Mouse (Mus musculus) hindlimb bud, embryonic 11.5 days (tissue): ENCODE data around the gene Fxr2.
"Not testable (repeated sequence)": the region's sequence is repeated elsewhere in the genome, so short reads cannot be mapped to it uniquely, and the experiment has no call there.

ENCODE experiments used
- DNase-seq: peaks from one replicate; pipeline ENCODE4 v3.0.0-alpha.2; 2012; ENCODE audit warnings: low read depth, low spot score; ENCODE audit errors: extremely low spot score

Fxr2 gene

DNA sequence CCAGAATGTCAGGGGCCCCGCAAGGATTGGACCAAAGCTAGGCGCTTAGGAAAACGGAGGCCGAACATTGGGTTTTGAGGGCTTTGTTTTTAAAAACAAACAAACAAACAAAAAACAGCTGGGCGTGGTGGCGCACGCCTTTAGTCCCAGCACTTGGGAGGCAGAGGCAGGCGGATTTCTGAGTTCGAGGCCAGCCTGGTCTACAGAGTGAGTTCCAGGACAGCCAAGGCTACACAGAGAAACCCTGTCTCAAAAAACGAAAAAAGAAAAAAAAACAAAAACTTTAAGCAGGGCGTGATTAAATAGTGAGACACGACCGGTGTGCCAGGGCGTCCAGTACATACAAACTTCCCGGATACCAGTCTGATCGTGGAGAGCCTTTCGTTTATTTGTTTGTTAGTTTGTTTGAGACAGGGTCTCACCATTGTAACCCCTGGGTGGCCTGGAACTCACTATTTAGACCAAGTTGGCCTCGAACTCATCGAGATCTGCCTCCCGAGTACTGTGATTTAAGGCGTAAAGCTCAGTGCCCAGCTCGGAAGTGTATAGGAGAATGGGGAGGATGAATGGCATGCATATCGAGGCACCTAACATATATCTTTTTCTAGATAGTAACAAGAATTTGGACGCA is 49.5 kb downstream of the Fxr2 start:
- no peak for DNase-seq

DNA sequence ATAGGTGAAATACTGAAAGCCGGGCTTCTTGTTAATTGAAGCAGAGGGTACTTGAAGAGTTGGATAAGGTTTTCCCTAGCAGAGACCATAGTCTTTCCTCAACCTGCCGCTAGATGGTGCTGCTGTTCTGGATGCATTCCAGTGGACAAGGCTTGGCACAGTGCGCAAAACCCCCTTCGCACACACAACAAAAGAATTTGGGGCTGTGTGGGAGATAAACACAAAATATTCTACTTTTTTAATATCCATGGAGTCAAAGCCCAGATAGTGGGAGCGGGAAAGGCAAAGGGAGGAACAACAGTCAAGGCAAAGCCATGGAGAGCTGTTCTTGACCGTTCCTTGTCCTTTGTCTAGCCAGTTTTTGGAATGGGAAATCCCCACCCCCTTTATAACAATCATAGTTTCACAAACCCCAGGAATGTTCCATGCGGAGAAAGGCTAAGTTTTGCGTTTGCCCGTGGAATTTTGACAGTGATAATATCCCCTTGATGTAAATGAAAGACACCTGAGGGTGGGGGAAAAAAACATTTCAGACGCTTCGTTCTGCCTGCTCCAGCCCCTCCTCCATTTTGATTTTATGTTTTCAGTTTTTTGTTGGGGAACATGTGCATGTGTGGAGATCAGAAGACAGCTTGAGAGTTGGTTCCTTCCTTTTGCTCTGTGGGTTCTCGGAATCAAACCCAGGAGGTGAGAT is 50.2 kb downstream of the Fxr2 start:
- peak; percentile 99 for DNase-seq

DNA sequence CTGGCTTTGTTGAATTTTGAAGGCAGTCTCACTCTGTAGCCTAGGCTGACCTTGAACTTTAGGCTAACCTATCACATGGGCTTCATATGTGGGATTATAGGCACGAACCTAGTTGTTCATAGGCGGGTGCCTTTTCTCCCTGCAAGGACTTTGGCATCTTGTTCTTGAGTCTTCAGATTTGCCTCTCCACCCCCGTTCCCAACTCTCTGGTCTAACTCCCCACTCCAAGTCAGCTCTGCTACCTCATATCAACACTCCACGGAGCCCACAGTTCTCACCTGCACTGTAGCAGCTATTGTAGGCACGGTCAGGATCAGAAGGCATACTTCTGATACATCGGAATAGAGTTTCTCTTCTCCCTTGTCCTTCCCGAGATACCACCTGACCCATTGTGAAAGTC is 50.8 kb downstream of the Fxr2 start:
- DNase-seq = no peak

DNA sequence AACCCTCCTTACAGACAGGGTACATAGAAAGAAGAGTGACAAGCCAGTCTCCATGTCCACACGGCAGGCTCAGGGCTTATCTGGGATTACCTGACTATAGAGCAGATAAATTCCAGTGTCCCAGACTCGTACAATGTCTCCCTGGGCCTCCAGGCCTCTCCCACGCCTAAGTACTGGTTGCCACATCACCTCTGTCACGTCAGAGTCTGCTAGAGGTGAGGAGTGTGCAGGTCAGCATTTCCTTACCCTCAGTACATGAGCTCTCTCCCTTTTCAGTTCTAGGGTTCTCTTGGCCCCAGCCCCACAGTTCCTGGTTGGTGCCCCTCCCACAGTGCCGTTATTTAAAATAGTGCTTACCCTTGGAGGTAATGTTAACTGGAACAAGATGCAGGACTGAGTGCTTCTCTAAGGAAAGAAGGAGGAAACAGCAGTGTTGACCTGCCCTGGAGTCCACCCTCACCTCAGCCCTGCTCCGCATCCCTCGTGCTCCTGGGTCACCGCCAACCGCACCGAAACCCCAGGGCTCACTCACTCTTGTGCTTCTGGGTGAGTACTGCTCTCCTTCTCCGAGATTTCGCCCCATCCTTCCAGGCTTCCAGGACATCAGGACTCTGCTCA is 51.4 kb downstream of the Fxr2 start:
- no peak for DNase-seq

DNA sequence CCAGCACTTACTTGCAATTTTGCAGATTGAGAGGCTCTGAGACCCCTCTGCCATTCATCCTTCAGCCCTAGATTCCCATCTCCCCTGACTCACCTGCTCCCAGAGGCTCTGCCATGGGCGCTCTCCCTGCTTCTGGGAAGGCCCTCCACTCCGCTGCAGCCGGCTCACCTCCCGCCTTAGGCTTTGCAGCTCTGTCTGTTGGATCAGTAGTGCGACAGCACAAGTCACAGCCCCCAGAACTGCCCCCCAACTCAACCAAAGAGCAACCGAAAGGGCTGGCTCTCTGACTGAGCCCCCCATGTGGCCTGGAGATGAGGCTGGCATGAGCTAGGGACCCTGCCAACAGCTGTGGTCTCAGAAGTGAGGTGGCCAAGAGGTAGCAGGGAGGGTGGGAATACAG is 52.1 kb downstream of the Fxr2 start:
- DNase-seq = no peak

DNA sequence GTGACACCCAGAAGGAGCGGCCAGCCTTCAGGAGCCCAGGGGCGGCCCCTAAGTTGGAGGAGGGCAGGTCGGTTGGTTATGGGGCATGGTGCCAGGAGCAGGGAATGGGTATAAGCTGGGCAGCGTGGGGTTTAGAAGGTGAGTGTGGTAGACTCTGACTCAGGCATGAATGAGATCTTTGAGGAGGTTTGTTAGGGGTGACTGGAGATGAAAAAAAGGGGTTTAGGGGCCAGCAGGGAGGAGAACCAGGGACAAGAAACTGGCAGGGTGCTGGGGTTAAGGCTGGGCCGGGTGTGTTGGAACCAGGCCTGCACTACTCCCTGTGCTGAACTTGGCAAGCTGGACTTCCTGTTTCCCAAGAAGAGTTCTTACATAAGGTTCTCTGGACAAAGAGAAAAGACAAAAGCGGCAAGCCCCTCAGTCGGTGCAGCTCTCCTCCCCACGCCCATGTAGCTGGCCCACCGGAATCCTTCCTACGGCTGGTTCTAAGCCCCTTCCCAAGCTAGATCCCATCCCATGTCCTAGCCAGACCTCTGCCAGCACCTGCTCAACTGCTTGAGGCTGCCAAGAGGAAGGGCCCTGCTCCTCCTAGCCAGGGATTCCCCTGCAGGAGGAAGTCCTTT is 52.8 kb downstream of the Fxr2 start, which contains the start of gene Tnfsf13:
Tnfsf13 (minus strand) TSS at position 259 of the 623 bp plus-strand sequence.
- no peak for DNase-seq

DNA sequence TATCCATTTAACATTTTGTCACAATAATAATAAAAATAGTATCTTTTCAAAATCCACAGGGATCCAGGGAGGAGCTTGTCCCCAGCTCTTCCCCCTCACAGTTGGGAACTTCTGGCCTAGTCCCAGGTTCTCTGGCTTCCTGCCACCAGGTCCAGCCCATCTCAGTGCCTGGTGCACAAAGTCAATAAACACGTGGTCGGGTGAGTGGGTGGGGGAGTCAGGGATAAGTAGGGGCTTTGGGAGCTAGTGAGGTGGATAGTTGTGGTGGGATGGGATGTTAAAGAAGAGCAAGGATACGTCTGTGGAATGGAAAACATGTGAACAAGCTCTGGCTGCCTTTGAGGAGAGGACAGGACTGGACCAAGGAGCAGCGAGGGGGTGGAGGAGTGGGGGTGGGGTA is 53.6 kb downstream of the Fxr2 start:
- DNase-seq = no peak

DNA sequence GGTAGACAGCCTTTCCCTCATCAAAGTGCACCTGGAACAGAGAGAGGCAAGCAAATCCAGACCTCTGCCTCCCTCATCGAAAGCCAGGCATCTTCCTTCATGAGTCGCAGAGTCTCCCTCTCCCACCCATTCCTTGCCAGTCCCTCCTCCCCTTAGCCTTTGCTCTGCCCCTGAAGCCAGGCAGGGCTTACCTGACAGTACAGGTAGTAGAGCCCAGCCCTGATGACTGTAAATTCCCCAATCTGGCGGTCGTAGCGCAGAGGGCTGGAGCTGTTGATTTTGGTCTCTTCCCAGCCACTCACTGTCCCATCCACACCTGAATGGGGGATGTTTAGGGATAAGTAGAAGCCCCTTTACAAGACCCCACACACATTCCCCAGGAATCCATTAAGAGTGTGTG is 54.3 kb downstream of the Fxr2 start:
- no peak for DNase-seq

DNA sequence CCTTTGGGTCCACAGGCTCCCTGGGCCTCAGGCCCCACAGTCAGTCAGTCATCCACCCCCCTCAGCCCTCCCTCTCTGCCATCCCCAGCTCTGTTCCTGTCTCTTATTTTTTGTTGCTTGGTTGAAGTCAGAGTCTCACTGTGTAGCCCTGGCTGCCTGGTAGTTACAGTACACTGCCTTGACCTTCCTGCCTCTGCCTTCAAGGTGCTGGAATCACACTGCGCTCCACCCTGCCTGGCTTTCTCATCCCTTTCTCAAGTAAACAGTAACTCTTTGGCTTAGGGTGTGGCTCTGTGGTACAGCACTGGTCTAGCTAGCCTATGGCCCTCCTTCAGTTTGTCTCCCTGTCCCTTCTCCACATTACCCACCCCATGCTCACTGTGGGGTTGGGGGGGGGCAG is 57.1 kb downstream of the Fxr2 start:
- DNase-seq = no peak

DNA sequence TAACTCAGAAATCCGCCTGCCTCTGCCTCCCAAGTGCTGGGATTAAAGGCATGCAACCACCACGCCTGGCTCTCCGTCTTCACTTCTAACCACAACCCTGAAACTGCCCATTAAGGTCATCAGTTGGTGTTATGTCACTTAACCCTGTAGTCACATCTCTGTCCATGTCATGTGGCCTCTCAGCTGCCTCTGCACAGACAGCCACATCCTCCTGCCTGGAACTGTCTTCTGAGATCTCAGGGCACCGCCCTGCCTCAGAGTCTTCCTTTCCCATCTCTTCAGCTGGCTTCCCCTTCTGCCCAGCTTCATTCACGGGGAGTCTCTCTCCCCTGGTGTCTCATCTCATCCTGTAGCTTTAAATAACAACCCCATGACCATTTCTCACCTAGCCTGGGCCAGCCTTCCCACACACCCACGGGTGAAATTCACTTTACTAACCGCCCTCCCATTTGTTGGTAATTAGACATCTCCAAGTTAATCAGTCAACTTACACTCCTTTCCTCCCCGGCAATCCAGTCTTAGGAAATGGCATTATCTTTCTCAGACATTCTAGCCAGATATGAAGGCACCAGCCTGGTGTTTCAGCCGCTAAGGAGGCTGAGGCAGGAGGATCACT is 59.5 kb downstream of the Fxr2 start:
- no peak for DNase-seq

DNA sequence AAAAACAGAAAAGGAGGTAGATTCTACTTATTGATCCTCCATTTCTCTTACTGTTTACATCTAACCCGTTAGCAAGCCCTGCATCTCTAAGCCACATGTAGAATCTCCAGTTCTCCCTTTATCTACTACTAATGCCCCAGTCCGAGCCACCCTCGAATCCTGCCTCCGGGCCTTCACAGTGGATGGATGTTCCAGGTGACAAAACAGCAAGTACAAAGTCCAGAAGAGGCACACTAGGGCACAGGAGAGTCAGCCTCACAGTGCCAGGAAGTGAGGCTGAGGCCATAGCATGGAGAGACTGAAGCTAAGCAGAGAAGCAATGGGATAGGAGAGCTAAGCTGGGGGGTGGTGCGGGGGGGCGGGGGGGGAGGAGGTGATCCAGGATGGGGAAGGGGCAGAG is 60.1 kb downstream of the Fxr2 start:
- no peak for DNase-seq

DNA sequence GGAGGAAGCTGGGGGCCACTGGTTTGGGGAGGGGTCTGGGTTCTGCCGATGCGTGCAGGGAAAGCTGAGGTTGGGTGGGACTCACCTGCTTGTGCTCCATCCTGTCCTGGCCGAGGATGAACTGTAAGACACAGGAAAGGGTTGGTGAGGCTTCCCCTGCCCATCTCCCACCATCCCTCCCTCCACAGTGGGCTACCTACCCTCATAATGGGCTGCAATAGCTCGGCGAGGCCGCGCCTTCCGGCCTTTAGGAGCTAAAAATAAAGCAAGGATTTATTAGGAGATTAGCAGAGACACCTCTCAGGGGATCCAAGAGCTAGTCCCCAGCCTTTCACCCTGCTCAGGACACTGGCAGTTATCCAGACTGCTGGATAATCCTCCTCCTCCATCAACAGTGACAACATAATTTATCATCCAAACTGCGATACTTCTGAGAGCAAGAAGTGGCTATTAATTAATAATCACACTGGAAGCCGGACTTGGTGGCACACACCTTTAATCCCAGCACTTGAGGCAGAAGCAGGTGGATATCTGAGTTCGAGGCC is 60.7 kb downstream of the Fxr2 start:
- no peak for DNase-seq

DNA sequence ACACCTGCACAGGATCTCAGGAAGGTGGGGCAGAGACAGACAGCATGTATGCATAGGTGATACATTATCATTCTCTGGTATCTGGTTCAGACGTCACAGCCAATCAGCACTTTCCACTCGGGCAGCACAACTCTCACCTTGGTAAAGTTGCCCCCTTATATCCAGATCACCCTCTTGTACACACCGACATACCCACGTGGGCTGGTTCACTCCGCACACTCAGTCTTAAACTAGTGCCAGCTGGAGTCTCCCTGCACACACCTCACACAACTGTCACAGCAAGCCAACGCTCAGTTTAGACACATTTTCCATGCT is 62.2 kb downstream of the Fxr2 start:
- DNase-seq = no peak

DNA sequence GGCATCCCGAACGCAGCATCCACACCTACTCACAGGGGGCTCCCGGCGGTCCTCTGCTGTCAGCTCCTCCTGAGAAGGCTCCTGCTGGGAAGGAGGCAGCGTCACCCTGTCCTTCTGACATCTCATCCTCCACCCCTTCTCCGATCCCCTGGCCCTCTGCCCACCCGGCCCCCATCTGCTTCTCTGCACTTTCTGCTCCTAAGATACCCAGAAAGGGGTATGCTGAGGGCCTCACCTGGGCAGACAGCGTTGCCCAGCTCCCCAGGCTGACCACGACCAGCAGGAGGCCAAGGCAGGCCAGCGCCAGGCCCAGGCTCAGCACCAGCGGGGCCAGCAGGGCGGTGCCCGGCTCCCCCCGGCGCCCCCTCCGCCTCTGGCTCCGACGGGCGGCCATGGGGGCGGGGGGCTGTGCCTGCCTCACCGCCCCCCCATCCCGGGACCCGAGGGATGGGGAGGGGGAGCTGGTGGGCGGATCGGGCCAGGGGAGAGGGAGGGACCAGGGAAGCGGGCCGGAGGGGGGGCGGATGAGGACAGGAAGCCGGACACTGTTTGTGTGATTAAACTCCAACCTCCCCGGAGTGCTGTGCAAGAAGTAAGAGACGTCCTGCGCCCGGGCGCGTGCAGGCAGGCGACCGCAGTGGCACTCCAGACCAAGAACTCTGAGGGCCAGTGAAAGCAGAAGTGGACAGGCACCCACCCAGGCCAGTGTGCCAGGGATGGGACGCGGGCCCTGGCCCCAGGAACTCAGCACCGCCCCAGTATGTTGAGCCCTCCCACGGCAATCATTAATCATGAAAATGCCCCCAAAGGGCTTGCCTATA is 62.8 kb downstream of the Fxr2 start, which contains the start of the genes Tnfsf12 and Tnfsfm13:
Tnfsf12 (minus strand) TSS at position 489 of the 821 bp plus-strand sequence.
Tnfsfm13 (minus strand) TSS at position 738 of the 821 bp plus-strand sequence.
- DNase-seq = no peak

DNA sequence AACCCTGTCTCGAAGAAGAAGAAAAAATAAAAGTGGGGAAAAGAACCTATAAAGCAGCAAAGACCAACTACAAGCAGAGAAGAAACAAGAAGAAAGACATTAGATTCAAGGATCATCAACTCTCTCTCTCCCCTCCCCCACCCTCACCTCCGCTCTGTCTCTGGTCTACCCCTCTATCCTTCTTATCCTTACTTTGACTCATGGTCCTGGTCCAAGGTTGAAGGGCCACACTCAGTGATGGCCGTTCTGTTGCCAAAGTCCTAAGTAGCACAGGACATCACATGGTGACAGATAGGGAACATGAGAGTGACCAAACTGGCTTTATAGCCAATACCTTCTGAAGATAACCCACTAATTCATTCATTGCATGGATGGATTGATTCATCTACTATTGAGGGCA is 64.6 kb downstream of the Fxr2 start:
- DNase-seq = no peak

DNA sequence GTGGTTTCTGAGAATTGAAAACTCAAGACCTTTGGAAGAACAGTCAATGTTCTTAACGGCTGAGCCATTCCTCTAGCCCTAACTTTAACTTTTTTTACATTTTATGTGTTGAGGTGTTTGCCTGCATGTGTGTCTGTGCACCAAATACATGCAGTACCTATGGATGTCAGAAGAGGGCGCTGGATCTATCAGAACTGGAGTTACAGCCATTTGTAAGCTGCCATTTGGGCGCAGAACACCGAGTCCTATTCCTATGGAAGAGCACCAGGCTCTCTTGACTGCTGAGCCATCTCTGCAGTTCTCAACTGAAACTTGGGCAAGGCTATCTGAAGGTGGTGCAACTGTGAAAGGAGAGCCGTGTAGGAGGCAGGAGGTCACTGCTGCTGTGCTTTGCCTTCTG is 65.8 kb downstream of the Fxr2 start:
- DNase-seq = no peak

DNA sequence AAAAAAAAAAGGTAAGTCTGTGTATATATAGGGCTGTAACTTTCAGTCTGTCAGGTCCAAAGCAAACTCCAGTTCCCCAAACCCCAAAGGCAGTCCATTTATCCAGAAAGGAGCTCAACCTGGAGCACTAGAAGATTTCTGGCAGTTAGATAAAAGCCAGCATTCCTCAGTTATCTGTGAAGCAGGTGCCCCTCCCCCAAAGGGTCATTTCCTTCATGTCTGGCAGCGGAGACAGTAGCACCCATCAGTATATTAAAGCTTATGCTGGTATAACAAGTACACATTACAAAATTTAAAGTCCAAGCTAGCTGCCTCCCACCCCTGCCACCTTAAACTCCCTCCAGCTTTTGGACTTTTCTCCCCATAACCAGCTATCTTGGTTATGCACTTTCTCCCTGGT is 66.8 kb downstream of the Fxr2 start:
- no peak for DNase-seq

DNA sequence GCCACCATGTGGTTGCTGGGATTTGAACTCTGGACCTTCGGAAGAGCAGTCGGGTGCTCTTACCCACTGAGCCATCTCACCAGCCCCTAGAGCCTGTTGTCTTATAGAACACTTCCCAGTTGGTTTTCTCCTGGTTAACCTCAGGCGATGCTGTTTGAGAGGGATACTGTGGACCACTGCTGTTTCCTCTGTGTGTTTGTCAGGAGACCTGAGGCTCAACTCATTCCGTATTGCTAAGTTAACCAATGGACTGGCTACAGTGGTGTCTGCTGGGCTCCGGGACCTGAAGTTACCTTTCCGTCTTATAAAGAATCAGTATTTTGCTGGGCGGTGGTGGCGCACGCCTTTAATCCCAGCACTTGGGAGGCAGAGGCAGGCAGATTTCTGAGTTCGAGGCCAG is 70.1 kb downstream of the Fxr2 start:
- DNase-seq = not testable (repeated sequence)
